Mouse (Mus musculus) kidney, adult 2 months (tissue): Measurements from ENCODE around the gene Cenpu.

Experiments used
- CTCF ChIP-seq: fragments of 200-500 bp; conservative IDR thresholded peaks from 2 replicates; pipeline ENCODE4 v1.5.1; 2011; ENCODE audit warnings: low read depth, mild to moderate bottlenecking, control low read depth, low read length, moderate library complexity, mixed read lengths; ENCODE audit not compliant: insufficient read depth, insufficient read length
- POLR2A ChIP-seq: fragments of 200-500 bp; IDR thresholded peaks from one replicate; pipeline ENCODE4 v1.6.1; 2011; ENCODE audit warnings: low read depth, low read length, control low read depth

DNA sequence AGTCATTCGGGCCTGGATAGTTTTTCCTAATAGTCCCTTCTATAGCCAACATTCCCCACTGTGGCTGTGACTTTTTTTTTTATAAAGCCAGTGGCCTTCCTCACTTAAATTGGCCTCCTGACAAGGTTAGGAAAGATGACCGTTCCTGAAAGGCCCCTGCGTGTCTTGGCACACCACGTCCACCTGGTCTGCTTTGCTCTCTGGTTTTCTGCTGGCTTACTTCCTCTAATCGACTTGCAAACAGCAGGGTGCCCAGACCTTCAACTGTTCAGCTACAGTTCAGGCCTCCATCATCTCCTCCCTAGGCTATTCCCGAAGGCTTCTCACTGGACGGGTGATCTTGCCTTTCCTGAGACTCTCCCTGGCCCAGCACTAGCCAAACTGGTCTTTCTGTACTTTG is 76.1 kb downstream of the Cenpu start:
- TF ChIP-seq CTCF (no peak), POLR2A (no peak)
